Comparison of ENCODE assay signal across 26 mouse cellular contexts in the genomic region with DNA sequence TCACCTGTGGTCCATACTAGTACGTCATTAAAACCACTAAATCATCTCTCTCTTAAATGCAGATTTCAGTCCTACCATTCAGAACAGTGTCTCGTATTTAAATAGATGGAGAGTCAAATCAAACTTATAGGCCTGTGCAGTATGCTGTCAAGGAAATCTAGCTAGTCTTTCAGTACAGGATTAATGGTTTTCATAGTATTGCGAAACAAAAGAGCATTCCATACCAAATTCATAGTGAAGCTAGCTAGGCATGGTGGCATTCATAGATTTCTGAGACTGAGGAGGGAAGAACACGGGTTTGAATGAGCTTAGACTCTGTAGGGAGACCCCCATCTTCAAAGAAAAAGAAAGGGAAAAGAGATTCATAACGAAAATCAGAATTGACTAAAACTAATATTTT.
"Had no signal": no experiment of that assay in that cellular context is flagged by ENCODE, and none has a peak within 500 bp of the region (broad histone marks: within the 10 kb centered on the region; RNA-seq: fewer than 3 reads in every experiment).

No protein-coding gene starts in this region.

- ATAC-seq: hindbrain, embryonic 16.5 days; inflammation-experienced regulatory T-cells, adult 6 months; intestine, embryonic 15.5 days; intestine, postnatal 0 days had no signal

- DNase-seq: gastrocnemius, postnatal 14 days; gastrocnemius, postnatal 36 days; heart, adult 2 months; heart, postnatal 14 days; heart, postnatal 36 days; kidney, adult 18-20 months; kidney, postnatal 10 days; kidney, postnatal 25 days; kidney, postnatal 4 days; liver; liver, embryonic 13.5 days had no signal

- H3K36me3 ChIP-seq: heart, embryonic 13.5 days; heart, embryonic 15.5 days; hindbrain, embryonic 12.5 days; intestine, embryonic 15.5 days; limb, embryonic 10.5 days; limb, embryonic 12.5 days; liver, embryonic 13.5 days had no signal

- H3K9ac ChIP-seq: heart, embryonic 13.5 days; heart, embryonic 15.5 days; hindbrain, embryonic 12.5 days; hindbrain, embryonic 14.5 days; intestine, embryonic 15.5 days; limb, embryonic 12.5 days; liver, embryonic 13.5 days had no signal

- H3K4me3 ChIP-seq: heart, adult 2 months; heart, embryonic 13.5 days; heart, embryonic 15.5 days; hindbrain, embryonic 10.5 days; hindbrain, embryonic 12.5 days; intestine, embryonic 15.5 days; layer of hippocampus, adult 2 months; left cerebral cortex, adult 2 months; limb, embryonic 10.5 days; limb, embryonic 12.5 days; liver, embryonic 13.5 days had no signal

- H3K4me2 ChIP-seq: heart, embryonic 11.5 days; heart, embryonic 13.5 days; heart, embryonic 15.5 days; hindbrain, embryonic 12.5 days; hindbrain, embryonic 14.5 days; intestine, embryonic 15.5 days; limb, embryonic 12.5 days; liver, embryonic 11.5 days; liver, embryonic 13.5 days had no signal

- H3K9me3 ChIP-seq: heart, embryonic 13.5 days; heart, embryonic 15.5 days; hindbrain, embryonic 10.5 days; hindbrain, embryonic 12.5 days; intestine, embryonic 15.5 days; limb, embryonic 10.5 days; limb, embryonic 12.5 days; liver, embryonic 13.5 days had no signal

- H3K27ac ChIP-seq: heart, adult 2 months; heart, embryonic 13.5 days; heart, embryonic 15.5 days; hindbrain, embryonic 10.5 days; hindbrain, embryonic 12.5 days; hindbrain, embryonic 14.5 days; intestine, embryonic 15.5 days; layer of hippocampus, adult 2 months; left cerebral cortex, adult 2 months; limb, embryonic 10.5 days; limb, embryonic 12.5 days; liver, embryonic 13.5 days had no signal

- H3K27me3 ChIP-seq: heart, embryonic 15.5 days; hindbrain, embryonic 12.5 days; intestine, embryonic 15.5 days; limb, embryonic 12.5 days; liver, embryonic 13.5 days had no signal

- H3K4me1 ChIP-seq: heart, embryonic 13.5 days; heart, embryonic 15.5 days; hindbrain, embryonic 10.5 days; hindbrain, embryonic 12.5 days; intestine, embryonic 15.5 days; limb, embryonic 10.5 days; limb, embryonic 12.5 days; liver, embryonic 13.5 days had no signal
